Mouse (Mus musculus): ENCODE measurements around the gene Gtf3c2.

Gtf3c2 gene

GRCm38 (mm10) chr5:31138968-31139425 is 40.9 kb downstream of the Gtf3c2 start:
- no peak for DNase-seq (ENCODE audit: low spot score)

GRCm38 (mm10) chr5:31138241-31138967 is 41.5 kb downstream of the Gtf3c2 start, which contains the start of gene Ucn:
Gene Ucn, minus strand, starts transcription at chr5:31138829.
- no peak for DNase-seq (ENCODE audit: low spot score)

- DNase-seq (ENCODE audit: low spot score), result no peak
These were observed 42.3 kb downstream of the Gtf3c2 start for GRCm38 (mm10) chr5:31137658-31138057.

- no peak for DNase-seq (ENCODE audit: low spot score)
These were observed 43.1 kb downstream of the Gtf3c2 start for GRCm38 (mm10) chr5:31136730-31137424.

GRCm38 (mm10) chr5:31126050-31126449 is 53.9 kb downstream of the Gtf3c2 start:
- DNase-seq (ENCODE audit: low spot score), result no peak

GRCm38 (mm10) chr5:31123481-31123880 is 56.5 kb downstream of the Gtf3c2 start:
- DNase-seq (ENCODE audit: low spot score), result no peak

- DNase-seq (ENCODE audit: low spot score), result no peak
These were observed 58.8 kb downstream of the Gtf3c2 start for GRCm38 (mm10) chr5:31121111-31121510.

GRCm38 (mm10) chr5:31116912-31117311 is 63.0 kb downstream of the Gtf3c2 start:
- DNase-seq (ENCODE audit: low spot score), result no peak

GRCm38 (mm10) chr5:31116354-31116753 is 63.6 kb downstream of the Gtf3c2 start, which contains the start of gene Trim54:
Gene Trim54, plus strand, starts transcription at chr5:31116712.
- DNase-seq (ENCODE audit: low spot score), result no peak

GRCm38 (mm10) chr5:31110781-31111180 is 69.2 kb downstream of the Gtf3c2 start:
- no peak for DNase-seq (ENCODE audit: low spot score)

GRCm38 (mm10) chr5:31108000-31108490 is 71.9 kb downstream of the Gtf3c2 start, which contains the start of gene Slc30a3:
Gene Slc30a3, minus strand, starts transcription at chr5:31108237.
- no peak for DNase-seq (ENCODE audit: low spot score)
